Mouse (Mus musculus): ENCODE measurements around the gene Zfp408. TPM values are rescaled to one million over a fixed set of nuclear protein-coding genes. Genes with fewer than 3 reads are reported as not detected.

The Zfp408 gene
- polyA plus RNA-seq, 1 experiment from 2014 or later, result 5.1 TPM

GRCm38 (mm10) chr2:91659657-91660056, 10.1 kb upstream of the Zfp408 start:
- no peak overlapping the region for H3K27ac ChIP-seq (ENCODE audit: low read depth, low read length)
- no peak overlapping the region for H3K4me2 ChIP-seq
- 91% methylated on average over 8 of the region's 8 CpGs for WGBS
- H3K36me3 ChIP-seq (ENCODE audit: control insufficient read depth, insufficient read depth, low read length), result peaks cover 42% of the 10 kb centered on the region
- H3K9me3 ChIP-seq (ENCODE audit: control insufficient read depth, low read length), result no peaks in the 10 kb centered on the region
- DNase-seq (ENCODE audit: low spot score) (no peak), ATAC-seq (replicated peaks; ENCODE audit: low FRiP score) (no peak)
- no peak overlapping the region for H3K4me3 ChIP-seq (ENCODE audit: low read depth, low read length)
- no peaks in the 10 kb centered on the region for H3K27me3 ChIP-seq (replicated peaks; ENCODE audit: control insufficient read depth, insufficient read depth, low read length)
- no peak overlapping the region for H3K9ac ChIP-seq (ENCODE audit: low read depth, low read length)
- no peaks in the 10 kb centered on the region for H3K4me1 ChIP-seq (replicated peaks; ENCODE audit: control insufficient read depth, insufficient read depth, low read length)

GRCm38 (mm10) chr2:91656774-91657173, 7.2 kb upstream of the Zfp408 start:
- WGBS, result 68% methylated on average over 8 of the region's 8 CpGs
- peaks cover 3% of the 10 kb centered on the region; the same call in 1 of the 2 replicates for H3K4me1 ChIP-seq (replicated peaks; ENCODE audit: control insufficient read depth, insufficient read depth, low read length)
- ATAC-seq (replicated peaks; ENCODE audit: low FRiP score), result 0 out of 2 replicates have a peak, but pooled peaks have one; percentile 22
- H3K9me3 ChIP-seq (ENCODE audit: control insufficient read depth, low read length), result no peaks in the 10 kb centered on the region
- no peak overlapping the region for H3K27ac ChIP-seq (ENCODE audit: low read depth, low read length)
- no peak overlapping the region for H3K9ac ChIP-seq (ENCODE audit: low read depth, low read length)
- peaks cover 35% of the 10 kb centered on the region for H3K36me3 ChIP-seq (ENCODE audit: control insufficient read depth, insufficient read depth, low read length)
- no peak overlapping the region for H3K4me3 ChIP-seq (ENCODE audit: low read depth, low read length)
- no peak overlapping the region for H3K4me2 ChIP-seq
- no peak for DNase-seq (ENCODE audit: low spot score)
- no peaks in the 10 kb centered on the region for H3K27me3 ChIP-seq (replicated peaks; ENCODE audit: control insufficient read depth, insufficient read depth, low read length)

GRCm38 (mm10) chr2:91655827-91656226, 6.2 kb upstream of the Zfp408 start:
- 63% methylated on average over 6 of the region's 6 CpGs for WGBS
- Histone ChIP-seq H3K4me2 (no peak overlapping the region), H3K27me3 (replicated peaks; ENCODE audit: control insufficient read depth, insufficient read depth, low read length) (no peaks in the 10 kb centered on the region), H3K27ac (ENCODE audit: low read depth, low read length) (no peak overlapping the region), H3K4me1 (replicated peaks; ENCODE audit: control insufficient read depth, insufficient read depth, low read length) (peaks cover 9% of the 10 kb centered on the region), H3K9ac (ENCODE audit: low read depth, low read length) (no peak overlapping the region), H3K36me3 (ENCODE audit: control insufficient read depth, insufficient read depth, low read length) (peaks cover 35% of the 10 kb centered on the region), H3K4me3 (ENCODE audit: low read depth, low read length) (no peak overlapping the region), H3K9me3 (ENCODE audit: control insufficient read depth, low read length) (no peaks in the 10 kb centered on the region)
- DNase-seq (ENCODE audit: low spot score) (no peak), ATAC-seq (replicated peaks; ENCODE audit: low FRiP score) (no peak)

GRCm38 (mm10) chr2:91655388-91655787, 5.8 kb upstream of the Zfp408 start:
- DNase-seq (ENCODE audit: low spot score), result no peak
- Histone ChIP-seq H3K27ac (ENCODE audit: low read depth, low read length) (no peak overlapping the region), H3K4me2 (no peak overlapping the region), H3K9ac (ENCODE audit: low read depth, low read length) (no peak overlapping the region), H3K36me3 (ENCODE audit: control insufficient read depth, insufficient read depth, low read length) (peaks cover 35% of the 10 kb centered on the region), H3K4me3 (ENCODE audit: low read depth, low read length) (no peak overlapping the region), H3K27me3 (replicated peaks; ENCODE audit: control insufficient read depth, insufficient read depth, low read length) (no peaks in the 10 kb centered on the region), H3K9me3 (ENCODE audit: control insufficient read depth, low read length) (no peaks in the 10 kb centered on the region), H3K4me1 (replicated peaks; ENCODE audit: control insufficient read depth, insufficient read depth, low read length) (peaks cover 9% of the 10 kb centered on the region)
- no peak for ATAC-seq (replicated peaks; ENCODE audit: low FRiP score)
- 76% methylated on average over 5 of the region's 5 CpGs for WGBS

GRCm38 (mm10) chr2:91652863-91653262, 3.3 kb upstream of the Zfp408 start:
- peaks cover 14% of the 10 kb centered on the region for H3K4me1 ChIP-seq (replicated peaks; ENCODE audit: control insufficient read depth, insufficient read depth, low read length)
- no peak for ATAC-seq (replicated peaks; ENCODE audit: low FRiP score)
- no peaks in the 10 kb centered on the region for H3K27me3 ChIP-seq (replicated peaks; ENCODE audit: control insufficient read depth, insufficient read depth, low read length)
- peaks cover 27% of the 10 kb centered on the region for H3K36me3 ChIP-seq (ENCODE audit: control insufficient read depth, insufficient read depth, low read length)
- no peak overlapping the region for H3K4me2 ChIP-seq
- WGBS, result 54% methylated on average over 6 of the region's 6 CpGs
- DNase-seq (ENCODE audit: low spot score), result no peak
- no peak overlapping the region for H3K4me3 ChIP-seq (ENCODE audit: low read depth, low read length)
- no peak overlapping the region for H3K27ac ChIP-seq (ENCODE audit: low read depth, low read length)
- H3K9ac ChIP-seq (ENCODE audit: low read depth, low read length), result no peak overlapping the region; the same call in 1 of the 2 replicates
- no peaks in the 10 kb centered on the region for H3K9me3 ChIP-seq (ENCODE audit: control insufficient read depth, low read length)

GRCm38 (mm10) chr2:91651458-91652258, 2.1 kb upstream of the Zfp408 start:
- peak overlapping the region; percentile 13; the same call in 1 of the 2 replicates for H3K4me3 ChIP-seq (ENCODE audit: low read depth, low read length)
- H3K4me2 ChIP-seq, result peak overlapping the region; percentile 21; the same call in 1 of the 2 replicates
- H3K9ac ChIP-seq (ENCODE audit: low read depth, low read length), result 0 out of 2 replicates have a peak overlapping the region, but pooled peaks have one; percentile 27
- DNase-seq (ENCODE audit: low spot score) (no peak), ATAC-seq (replicated peaks; ENCODE audit: low FRiP score) (no peak)
- peaks cover 14% of the 10 kb centered on the region for H3K4me1 ChIP-seq (replicated peaks; ENCODE audit: control insufficient read depth, insufficient read depth, low read length)
- no peaks in the 10 kb centered on the region for H3K9me3 ChIP-seq (ENCODE audit: control insufficient read depth, low read length)
- H3K27me3 ChIP-seq (replicated peaks; ENCODE audit: control insufficient read depth, insufficient read depth, low read length), result no peaks in the 10 kb centered on the region
- H3K36me3 ChIP-seq (ENCODE audit: control insufficient read depth, insufficient read depth, low read length), result peaks cover 30% of the 10 kb centered on the region
- WGBS, result 81% methylated on average over 14 of the region's 14 CpGs
- H3K27ac ChIP-seq (ENCODE audit: low read depth, low read length), result no peak overlapping the region

- H3K27ac ChIP-seq (ENCODE audit: low read depth, low read length), result peak overlapping the region; percentile 70
- no peaks in the 10 kb centered on the region for H3K9me3 ChIP-seq (ENCODE audit: control insufficient read depth, low read length)
- H3K9ac ChIP-seq (ENCODE audit: low read depth, low read length), result peak overlapping the region; percentile 74
- H3K27me3 ChIP-seq (replicated peaks; ENCODE audit: control insufficient read depth, insufficient read depth, low read length), result no peaks in the 10 kb centered on the region
- 9% methylated on average over 16 of the region's 16 CpGs for WGBS
- H3K4me3 ChIP-seq (ENCODE audit: low read depth, low read length), result peak overlapping the region; percentile 86
- H3K36me3 ChIP-seq (ENCODE audit: control insufficient read depth, insufficient read depth, low read length), result peaks cover 37% of the 10 kb centered on the region
- ATAC-seq (replicated peaks; ENCODE audit: low FRiP score) (peak; percentile 61), DNase-seq (ENCODE audit: low spot score) (no peak)
- peaks cover 14% of the 10 kb centered on the region for H3K4me1 ChIP-seq (replicated peaks; ENCODE audit: control insufficient read depth, insufficient read depth, low read length)
- peak overlapping the region; percentile 91 for H3K4me2 ChIP-seq
Measured at GRCm38 (mm10) chr2:91650360-91650995, 887 bp upstream of the Zfp408 start.

- ATAC-seq (replicated peaks; ENCODE audit: low FRiP score) (0 out of 2 replicates have a peak, but pooled peaks have one; percentile 2), DNase-seq (ENCODE audit: low spot score) (peak; percentile 46)
- H3K27me3 ChIP-seq (replicated peaks; ENCODE audit: control insufficient read depth, insufficient read depth, low read length), result no peaks in the 10 kb centered on the region
- peaks cover 40% of the 10 kb centered on the region for H3K36me3 ChIP-seq (ENCODE audit: control insufficient read depth, insufficient read depth, low read length)
- peak overlapping the region; percentile 88 for H3K9ac ChIP-seq (ENCODE audit: low read depth, low read length)
- peak overlapping the region; percentile 78 for H3K27ac ChIP-seq (ENCODE audit: low read depth, low read length)
- WGBS, result 4% methylated on average over 15 of the region's 15 CpGs
- H3K4me2 ChIP-seq, result peak overlapping the region; percentile 97
- H3K9me3 ChIP-seq (ENCODE audit: control insufficient read depth, low read length), result no peaks in the 10 kb centered on the region
- peaks cover 14% of the 10 kb centered on the region for H3K4me1 ChIP-seq (replicated peaks; ENCODE audit: control insufficient read depth, insufficient read depth, low read length)
- H3K4me3 ChIP-seq (ENCODE audit: low read depth, low read length), result peak overlapping the region; percentile 86
Measured at GRCm38 (mm10) chr2:91649152-91649551, 439 bp downstream of the Zfp408 start.

All from liver, embryonic 11.5 days (tissue).